Mouse (Mus musculus): ENCODE measurements at regions not wholly inside any gene's neighbourhood (a gene's known extent, or its start where the extent isn't known, plus 50 kb on each side); places are given as distances from the start of the nearest gene placed in this dataset.

GRCm38 (mm10) chr9:35370895-35371294 lies 50.0 kb upstream of the Cdon start:
- TF ChIP-seq CTCF (conservative IDR thresholded peaks at IDR 0.05; ENCODE audit: low read length) (no peak), POU5F1 (IDR thresholded peaks at IDR 0.05; ENCODE audit: borderline replicate concordance, low read length) (no peak)

Measured in E14TG2a.4 (cell line).